Mouse (Mus musculus) megakaryocyte, embryonic 14.5 days (primary cell): Measurements from ENCODE around the gene Ubxn7. TPM values are rescaled to one million over a fixed set of nuclear protein-coding genes. Genes with fewer than 3 reads are reported as not detected.

Experiments
- H3K27me3 ChIP-seq: replicated peaks from 2 replicates; pipeline ENCODE3; 2012; ENCODE audit warnings: inconsistent platforms
- H3K36me3 ChIP-seq: replicated peaks from 2 replicates; pipeline ENCODE3; 2012; ENCODE audit warnings: low read length, inconsistent platforms, mixed read lengths
- H3K4me1 ChIP-seq: 2 replicates; pipeline ENCODE4 v1.6.1; 2012; ENCODE audit warnings: inconsistent platforms
- H3K4me3 ChIP-seq: replicated peaks from 2 replicates; pipeline ENCODE3; 2012; ENCODE audit warnings: moderate library complexity, mild to moderate bottlenecking, inconsistent platforms
- H3K9me3 ChIP-seq: 2 replicates; pipeline ENCODE4 v1.6.1; 2012; ENCODE audit warnings: inconsistent platforms
- FLI1 ChIP-seq: IDR thresholded peaks from 2 replicates; pipeline ENCODE4 v1.6.1; 2012; ENCODE audit warnings: low read length, inconsistent platforms, mixed read lengths
- GATA1 ChIP-seq: IDR thresholded peaks from 3 replicates; pipeline ENCODE4 v1.6.1; 2012; ENCODE audit warnings: mixed read lengths, low read length, inconsistent platforms, borderline replicate concordance
- polyA plus RNA-seq: library from polyadenylated mRNA; stranded (reverse); fragments of >175 nt; gene quantifications from 2 replicates; pipeline ENCODE4 v1.2.3, GENCODE M21; 2012; ENCODE audit warnings: low replicate concordance; ENCODE audit not compliant: insufficient read depth

The Ubxn7 gene
- polyA plus RNA-seq, 1 experiment, result 0.23 TPM

GRCm38 (mm10) chr16:32379575-32379974 is 47.5 kb downstream of the Ubxn7 start:
- Histone ChIP-seq H3K9me3 (no peaks in the 10 kb centered on the region), H3K4me3 (no peak overlapping the region), H3K4me1 (peaks cover 12% of the 10 kb centered on the region; the same call in 1 of the 2 replicates), H3K36me3 (peaks cover 91% of the 10 kb centered on the region), H3K27me3 (no peaks in the 10 kb centered on the region)
- TF ChIP-seq GATA1 (no peak), FLI1 (no peak)

- Histone ChIP-seq H3K36me3 (peaks cover 91% of the 10 kb centered on the region), H3K27me3 (no peaks in the 10 kb centered on the region), H3K4me3 (no peak overlapping the region), H3K9me3 (no peaks in the 10 kb centered on the region), H3K4me1 (peaks cover 16% of the 10 kb centered on the region; the same call in 1 of the 2 replicates)
- TF ChIP-seq GATA1 (no peak), FLI1 (no peak)
These were observed 50.8 kb downstream of the Ubxn7 start for GRCm38 (mm10) chr16:32382901-32383300.

- no peak overlapping the region for H3K4me3 ChIP-seq
- H3K27me3 ChIP-seq, result no peaks in the 10 kb centered on the region
- H3K36me3 ChIP-seq, result peaks cover 85% of the 10 kb centered on the region
- TF ChIP-seq FLI1, result no peak
- H3K9me3 ChIP-seq, result no peaks in the 10 kb centered on the region
- H3K4me1 ChIP-seq, result peaks cover 4% of the 10 kb centered on the region; the same call in 1 of the 2 replicates
These were observed 52.8 kb downstream of the Ubxn7 start for GRCm38 (mm10) chr16:32384885-32385284.

DNA sequence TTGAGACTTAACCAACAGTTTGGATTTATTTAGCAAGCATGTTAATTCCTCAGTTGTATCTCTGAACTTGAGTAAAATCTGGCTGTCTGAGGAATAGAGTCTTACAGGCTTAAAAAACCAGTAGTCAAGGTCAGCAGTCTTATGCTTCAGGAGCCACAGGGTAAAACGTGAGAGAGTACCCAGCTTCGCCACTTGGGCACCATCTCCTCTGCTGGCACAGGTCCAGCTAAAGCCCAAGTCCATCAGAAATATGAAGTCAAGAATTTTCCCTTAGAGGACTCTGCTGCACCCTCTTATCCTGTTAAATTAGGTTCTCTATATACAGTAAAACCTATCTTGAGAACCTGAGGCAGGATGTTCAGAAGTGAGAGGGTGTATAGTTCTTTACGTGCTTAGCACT is 54.8 kb downstream of the Ubxn7 start:
- peaks cover 12% of the 10 kb centered on the region for H3K4me1 ChIP-seq
- no peaks in the 10 kb centered on the region for H3K27me3 ChIP-seq
- TF ChIP-seq FLI1, result no peak
- no peak for TF ChIP-seq GATA1
- H3K9me3 ChIP-seq, result no peaks in the 10 kb centered on the region
- H3K36me3 ChIP-seq, result peaks cover 83% of the 10 kb centered on the region
- no peak overlapping the region for H3K4me3 ChIP-seq

GRCm38 (mm10) chr16:32389049-32389448 is 57.0 kb downstream of the Ubxn7 start:
- no peaks in the 10 kb centered on the region for H3K9me3 ChIP-seq
- no peak overlapping the region for H3K4me3 ChIP-seq
- TF ChIP-seq FLI1, result no peak
- no peak for TF ChIP-seq GATA1
- H3K27me3 ChIP-seq, result no peaks in the 10 kb centered on the region
- peaks cover 75% of the 10 kb centered on the region for H3K36me3 ChIP-seq
- peaks cover 12% of the 10 kb centered on the region for H3K4me1 ChIP-seq

GRCm38 (mm10) chr16:32389841-32390240 is 57.8 kb downstream of the Ubxn7 start:
- peaks cover 12% of the 10 kb centered on the region for H3K4me1 ChIP-seq
- no peaks in the 10 kb centered on the region for H3K9me3 ChIP-seq
- TF ChIP-seq FLI1 (no peak), GATA1 (no peak)
- peaks cover 67% of the 10 kb centered on the region for H3K36me3 ChIP-seq
- no peak overlapping the region for H3K4me3 ChIP-seq
- no peaks in the 10 kb centered on the region for H3K27me3 ChIP-seq

DNA sequence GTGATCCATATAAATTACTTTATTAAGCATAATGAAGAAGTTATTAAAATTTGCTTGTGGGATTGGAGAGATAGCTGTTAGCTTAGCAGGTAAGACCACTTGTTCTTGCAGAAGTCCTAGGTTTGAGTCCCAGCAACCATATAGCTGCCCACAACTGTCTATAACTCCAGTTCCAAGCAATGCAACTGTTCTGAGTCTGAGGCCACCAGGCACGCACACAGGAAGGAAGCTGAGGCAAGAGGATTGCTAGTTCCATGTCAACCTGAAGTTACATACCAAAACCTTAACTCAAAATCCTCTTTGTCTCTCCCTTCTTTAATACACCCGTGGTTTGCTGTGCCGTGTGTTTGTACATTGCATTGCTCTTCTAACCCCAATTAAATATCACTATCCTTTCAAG is 58.8 kb downstream of the Ubxn7 start:
- peaks cover 57% of the 10 kb centered on the region for H3K36me3 ChIP-seq
- H3K27me3 ChIP-seq, result no peaks in the 10 kb centered on the region
- no peak for TF ChIP-seq GATA1
- no peak for TF ChIP-seq FLI1
- H3K4me3 ChIP-seq, result no peak overlapping the region
- peaks cover 21% of the 10 kb centered on the region for H3K4me1 ChIP-seq
- H3K9me3 ChIP-seq, result no peaks in the 10 kb centered on the region

DNA sequence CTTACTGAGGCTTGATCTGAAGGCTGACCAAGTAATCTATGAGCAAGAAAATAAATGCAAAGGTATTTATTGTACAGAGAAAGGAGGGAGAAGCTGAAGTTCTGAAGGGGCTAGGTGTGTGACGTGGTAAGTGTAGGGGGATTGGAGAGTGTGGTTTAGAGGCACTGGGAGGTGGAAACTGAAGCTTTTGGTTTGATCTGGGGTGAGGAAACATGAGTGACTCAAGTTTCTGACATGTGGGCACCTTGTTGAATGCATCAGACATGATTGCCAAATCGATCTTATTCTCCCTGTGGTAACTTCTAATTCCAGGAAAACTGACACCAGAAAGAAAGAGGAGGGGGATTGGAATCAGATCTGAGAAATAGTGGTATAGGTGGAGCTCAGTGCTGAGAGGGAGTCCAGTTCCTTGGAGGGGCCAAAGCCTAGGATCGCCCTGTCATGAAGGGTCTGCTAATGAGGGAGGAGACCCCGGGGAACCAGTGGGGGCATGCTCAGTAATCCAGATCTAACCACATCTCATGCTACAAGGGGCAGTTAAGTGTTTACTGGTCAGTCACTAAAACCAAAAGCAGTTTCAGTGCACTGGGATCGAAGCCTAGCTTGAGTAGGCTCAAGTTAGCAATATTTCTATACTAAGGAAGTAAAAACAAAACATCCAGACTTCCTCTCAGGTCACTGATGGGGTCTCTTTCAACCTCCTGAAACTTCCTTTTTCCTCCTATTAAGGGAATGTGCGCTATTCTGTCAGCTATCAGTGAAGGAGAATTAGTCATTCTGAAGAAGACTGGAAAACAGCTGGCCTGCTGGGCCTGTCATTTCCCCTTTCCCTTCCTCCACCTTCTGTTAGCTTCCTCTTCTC is 63.9 kb downstream of the Ubxn7 start:
- Histone ChIP-seq H3K27me3 (no peaks in the 10 kb centered on the region), H3K36me3 (peaks cover 25% of the 10 kb centered on the region), H3K4me3 (peak overlapping the region; percentile 42), H3K4me1 (peaks cover 41% of the 10 kb centered on the region), H3K9me3 (no peaks in the 10 kb centered on the region)
- TF ChIP-seq FLI1 (no peak), GATA1 (no peak)

- peaks cover 25% of the 10 kb centered on the region for H3K36me3 ChIP-seq
- H3K4me1 ChIP-seq, result peaks cover 44% of the 10 kb centered on the region
- H3K27me3 ChIP-seq, result no peaks in the 10 kb centered on the region
- TF ChIP-seq FLI1 (no peak), GATA1 (no peak)
- H3K9me3 ChIP-seq, result no peaks in the 10 kb centered on the region
- no peak overlapping the region for H3K4me3 ChIP-seq
These were observed 64.4 kb downstream of the Ubxn7 start for GRCm38 (mm10) chr16:32396541-32396835.

- Histone ChIP-seq H3K9me3 (no peaks in the 10 kb centered on the region), H3K36me3 (peaks cover 11% of the 10 kb centered on the region), H3K4me3 (no peak overlapping the region), H3K4me1 (peaks cover 61% of the 10 kb centered on the region), H3K27me3 (no peaks in the 10 kb centered on the region)
- no peak for TF ChIP-seq FLI1
- TF ChIP-seq GATA1, result no peak
These were observed 66.1 kb downstream of the Ubxn7 start for GRCm38 (mm10) chr16:32398206-32398605.
